Mouse (Mus musculus): ENCODE results near the gene Gm28035. TPM values are rescaled to one million over a fixed set of nuclear protein-coding genes. Genes with fewer than 3 reads are reported as not detected.
A peak's percentile ranks its signal among the peaks of the same experiment; 100 is the strongest.

Gene Gm28035
- 0.76 and 0.98 TPM in 2 replicates for polyA plus RNA-seq (2012; rRNA removed)

DNA sequence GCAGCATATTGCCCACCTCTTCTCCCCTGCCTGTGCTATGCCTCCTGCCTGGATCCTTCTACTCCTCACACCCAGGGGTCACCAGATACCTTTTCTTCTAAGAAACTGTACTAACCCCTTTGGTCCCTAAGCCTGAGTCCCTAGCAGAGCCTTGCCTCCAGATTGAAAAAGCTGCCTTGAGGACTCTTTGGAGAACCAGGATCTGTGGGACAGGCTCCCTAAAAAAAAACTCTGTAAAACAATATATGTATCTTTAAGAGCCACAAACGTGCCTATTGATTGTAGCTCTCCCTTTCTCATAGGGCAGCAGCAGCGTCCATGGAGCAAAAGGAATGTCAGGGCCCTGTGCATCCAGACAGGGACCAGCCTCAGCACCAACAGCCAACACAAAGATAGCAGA lies at the start of gene Gm28035:
TSS of gene Gm28035 (plus strand) at position 301 of the 400 bp plus-strand sequence.
- no peak for TF ChIP-seq CTCF (IDR thresholded peaks at IDR 0.05; ENCODE audit: control insufficient read depth, insufficient read depth, insufficient replicate concordance, low read depth, low read length)
- TF ChIP-seq POLR2A (IDR thresholded peaks at IDR 0.05; ENCODE audit: control insufficient read depth, low read depth, low read length): no peak
- Histone ChIP-seq H3K27me3 (ENCODE audit: control insufficient read depth, insufficient read depth, low read length) (no peaks in the 10 kb centered on the region), H3K27ac (ENCODE audit: control insufficient read depth, insufficient read depth, low read depth, low read length) (no peak within 1 kb of the TSS), H3K36me3 (ENCODE audit: control insufficient read depth, insufficient read depth, low read length) (no peaks in the 10 kb centered on the region; the same call in 1 of the 2 replicates), H3K4me1 (ENCODE audit: control insufficient read depth, insufficient read depth, low read length) (peaks cover 11% of the 10 kb centered on the region), H3K4me3 (ENCODE audit: control insufficient read depth, low read depth, low read length) (no peak within 1 kb of the TSS)

DNA sequence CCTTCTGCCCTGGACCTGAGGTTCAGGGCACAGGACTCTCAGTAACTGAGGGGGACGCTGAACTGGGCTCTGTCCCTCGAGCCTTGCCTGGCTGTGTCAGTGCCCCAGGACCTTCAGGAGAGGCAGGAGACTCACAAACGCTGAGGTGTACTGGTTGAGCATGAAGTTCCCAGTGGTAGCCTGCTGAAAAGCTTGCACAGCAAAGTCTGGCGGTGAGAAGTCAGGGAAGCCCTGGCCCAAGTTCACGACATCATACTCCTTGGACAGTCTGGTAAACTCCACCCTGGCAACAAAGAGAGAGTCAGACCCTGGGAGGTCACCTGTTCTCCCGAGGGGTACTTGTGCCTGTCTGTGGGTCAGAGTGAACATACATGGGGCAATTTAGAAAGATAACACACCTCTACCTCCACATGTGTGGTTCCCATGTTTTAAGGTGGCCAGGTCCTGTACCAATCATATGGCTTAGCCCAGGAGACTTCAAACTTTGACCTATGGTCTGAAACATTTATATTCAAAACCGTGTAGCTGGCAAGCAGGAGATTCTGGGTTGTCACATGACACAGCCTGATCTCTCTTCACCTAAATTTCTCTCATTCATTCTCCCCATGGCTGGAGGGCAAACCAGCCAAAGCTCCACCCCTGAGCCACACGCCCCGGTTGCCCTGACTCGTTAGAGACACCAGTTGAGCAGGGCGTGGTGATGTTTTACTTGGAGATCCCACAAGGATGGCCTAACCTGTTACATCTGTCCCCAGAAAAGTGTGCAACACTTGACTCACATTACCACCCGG lies 48.4 kb upstream of the Gm28035 start:
- H3K36me3 ChIP-seq (ENCODE audit: control insufficient read depth, insufficient read depth, low read length): no peaks in the 10 kb centered on the region
- H3K27ac ChIP-seq (ENCODE audit: control insufficient read depth, insufficient read depth, low read depth, low read length): no peak overlapping the region
- TF ChIP-seq POLR2A (IDR thresholded peaks at IDR 0.05; ENCODE audit: control insufficient read depth, low read depth, low read length) (no peak), CTCF (IDR thresholded peaks at IDR 0.05; ENCODE audit: control insufficient read depth, insufficient read depth, insufficient replicate concordance, low read depth, low read length) (no peak)
- no peaks in the 10 kb centered on the region for H3K4me1 ChIP-seq (ENCODE audit: control insufficient read depth, insufficient read depth, low read length)
- H3K4me3 ChIP-seq (ENCODE audit: control insufficient read depth, low read depth, low read length): no peak overlapping the region
- no peaks in the 10 kb centered on the region for H3K27me3 ChIP-seq (ENCODE audit: control insufficient read depth, insufficient read depth, low read length)

GRCm38 (mm10) chr2:30194656-30195055 lies 45.7 kb upstream of the Gm28035 start:
- TF ChIP-seq CTCF (IDR thresholded peaks at IDR 0.05; ENCODE audit: control insufficient read depth, insufficient read depth, insufficient replicate concordance, low read depth, low read length) (no peak), POLR2A (IDR thresholded peaks at IDR 0.05; ENCODE audit: control insufficient read depth, low read depth, low read length) (no peak)
- no peak overlapping the region for H3K27ac ChIP-seq (ENCODE audit: control insufficient read depth, insufficient read depth, low read depth, low read length)

GRCm38 (mm10) chr2:30198021-30198420 lies 42.3 kb upstream of the Gm28035 start:
- H3K27me3 ChIP-seq (ENCODE audit: control insufficient read depth, insufficient read depth, low read length): no peaks in the 10 kb centered on the region
- no peak overlapping the region for H3K4me3 ChIP-seq (ENCODE audit: control insufficient read depth, low read depth, low read length)
- H3K36me3 ChIP-seq (ENCODE audit: control insufficient read depth, insufficient read depth, low read length): no peaks in the 10 kb centered on the region
- no peaks in the 10 kb centered on the region for H3K4me1 ChIP-seq (ENCODE audit: control insufficient read depth, insufficient read depth, low read length)
- no peak overlapping the region for H3K27ac ChIP-seq (ENCODE audit: control insufficient read depth, insufficient read depth, low read depth, low read length)
- TF ChIP-seq CTCF (IDR thresholded peaks at IDR 0.05; ENCODE audit: control insufficient read depth, insufficient read depth, insufficient replicate concordance, low read depth, low read length): no peak
- TF ChIP-seq POLR2A (IDR thresholded peaks at IDR 0.05; ENCODE audit: control insufficient read depth, low read depth, low read length): no peak

More at GRCm38 (mm10) chr2:30194656-30195055, 45.7 kb upstream of the Gm28035 start:
- H3K27me3 ChIP-seq (ENCODE audit: control insufficient read depth, insufficient read depth, low read length): no peaks in the 10 kb centered on the region
- no peaks in the 10 kb centered on the region for H3K36me3 ChIP-seq (ENCODE audit: control insufficient read depth, insufficient read depth, low read length)
- H3K4me1 ChIP-seq (ENCODE audit: control insufficient read depth, insufficient read depth, low read length): no peaks in the 10 kb centered on the region
- no peak overlapping the region for H3K4me3 ChIP-seq (ENCODE audit: control insufficient read depth, low read depth, low read length)

GRCm38 (mm10) chr2:30199984-30200383 lies 40.4 kb upstream of the Gm28035 start:
- Histone ChIP-seq H3K4me3 (ENCODE audit: control insufficient read depth, low read depth, low read length) (no peak overlapping the region), H3K27ac (ENCODE audit: control insufficient read depth, insufficient read depth, low read depth, low read length) (no peak overlapping the region), H3K36me3 (ENCODE audit: control insufficient read depth, insufficient read depth, low read length) (no peaks in the 10 kb centered on the region), H3K4me1 (ENCODE audit: control insufficient read depth, insufficient read depth, low read length) (peaks cover 4% of the 10 kb centered on the region), H3K27me3 (ENCODE audit: control insufficient read depth, insufficient read depth, low read length) (no peaks in the 10 kb centered on the region)
- TF ChIP-seq POLR2A (IDR thresholded peaks at IDR 0.05; ENCODE audit: control insufficient read depth, low read depth, low read length) (no peak), CTCF (IDR thresholded peaks at IDR 0.05; ENCODE audit: control insufficient read depth, insufficient read depth, insufficient replicate concordance, low read depth, low read length) (no peak)

- H3K4me3 ChIP-seq (ENCODE audit: control insufficient read depth, low read depth, low read length): no peak overlapping the region
- TF ChIP-seq POLR2A (IDR thresholded peaks at IDR 0.05; ENCODE audit: control insufficient read depth, low read depth, low read length): no peak
- no peak for TF ChIP-seq CTCF (IDR thresholded peaks at IDR 0.05; ENCODE audit: control insufficient read depth, insufficient read depth, insufficient replicate concordance, low read depth, low read length)
- no peaks in the 10 kb centered on the region for H3K36me3 ChIP-seq (ENCODE audit: control insufficient read depth, insufficient read depth, low read length)
- no peak overlapping the region for H3K27ac ChIP-seq (ENCODE audit: control insufficient read depth, insufficient read depth, low read depth, low read length)
- no peaks in the 10 kb centered on the region for H3K27me3 ChIP-seq (ENCODE audit: control insufficient read depth, insufficient read depth, low read length)
- peaks cover 6% of the 10 kb centered on the region for H3K4me1 ChIP-seq (ENCODE audit: control insufficient read depth, insufficient read depth, low read length)
These were observed 39.9 kb upstream of the Gm28035 start for GRCm38 (mm10) chr2:30200388-30200925.

DNA sequence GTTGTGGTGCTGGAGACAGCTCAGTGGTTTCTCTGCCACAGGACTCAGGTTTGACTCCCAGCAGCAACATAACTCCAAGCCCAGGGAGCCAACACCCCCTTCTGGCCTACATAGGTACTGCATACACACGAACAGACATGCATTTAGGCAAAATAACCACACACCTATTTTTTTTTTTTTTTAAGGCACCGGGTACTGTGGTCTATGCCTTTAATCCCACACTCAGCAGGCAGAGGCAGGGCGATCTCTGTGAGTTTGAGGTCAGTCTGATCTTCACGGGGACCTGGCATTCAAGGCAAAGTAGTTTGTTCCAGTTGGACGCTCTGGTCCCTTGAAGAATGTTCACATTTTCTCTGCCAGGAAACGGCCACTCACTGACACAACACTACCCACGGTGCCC lies 36.9 kb upstream of the Gm28035 start:
- Histone ChIP-seq H3K27ac (ENCODE audit: control insufficient read depth, insufficient read depth, low read depth, low read length) (no peak overlapping the region), H3K4me1 (ENCODE audit: control insufficient read depth, insufficient read depth, low read length) (peaks cover 13% of the 10 kb centered on the region), H3K27me3 (ENCODE audit: control insufficient read depth, insufficient read depth, low read length) (no peaks in the 10 kb centered on the region), H3K36me3 (ENCODE audit: control insufficient read depth, insufficient read depth, low read length) (no peaks in the 10 kb centered on the region), H3K4me3 (ENCODE audit: control insufficient read depth, low read depth, low read length) (no peak overlapping the region)
- TF ChIP-seq CTCF (IDR thresholded peaks at IDR 0.05; ENCODE audit: control insufficient read depth, insufficient read depth, insufficient replicate concordance, low read depth, low read length): peak; percentile 50; the same call in 1 of the 2 replicates
- TF ChIP-seq POLR2A (IDR thresholded peaks at IDR 0.05; ENCODE audit: control insufficient read depth, low read depth, low read length): no peak
